Mouse (Mus musculus) testis, adult 2 months (tissue): ENCODE results near the gene Psmd12.

Experiments used
- CTCF ChIP-seq: fragments of 200-500 bp; IDR thresholded peaks from 2 replicates; pipeline ENCODE4 v1.5.1; 2012; ENCODE audit warnings: low read depth, mild to moderate bottlenecking, inconsistent platforms, low read length, moderate library complexity; ENCODE audit not compliant: control insufficient read depth, insufficient read depth, insufficient replicate concordance
- POLR2A ChIP-seq: fragments of 200-500 bp; IDR thresholded peaks from 2 replicates; pipeline ENCODE4 v1.6.1; 2012; ENCODE audit warnings: low read depth, mild to moderate bottlenecking, inconsistent platforms, low read length, moderate library complexity; ENCODE audit not compliant: control insufficient read depth

DNA sequence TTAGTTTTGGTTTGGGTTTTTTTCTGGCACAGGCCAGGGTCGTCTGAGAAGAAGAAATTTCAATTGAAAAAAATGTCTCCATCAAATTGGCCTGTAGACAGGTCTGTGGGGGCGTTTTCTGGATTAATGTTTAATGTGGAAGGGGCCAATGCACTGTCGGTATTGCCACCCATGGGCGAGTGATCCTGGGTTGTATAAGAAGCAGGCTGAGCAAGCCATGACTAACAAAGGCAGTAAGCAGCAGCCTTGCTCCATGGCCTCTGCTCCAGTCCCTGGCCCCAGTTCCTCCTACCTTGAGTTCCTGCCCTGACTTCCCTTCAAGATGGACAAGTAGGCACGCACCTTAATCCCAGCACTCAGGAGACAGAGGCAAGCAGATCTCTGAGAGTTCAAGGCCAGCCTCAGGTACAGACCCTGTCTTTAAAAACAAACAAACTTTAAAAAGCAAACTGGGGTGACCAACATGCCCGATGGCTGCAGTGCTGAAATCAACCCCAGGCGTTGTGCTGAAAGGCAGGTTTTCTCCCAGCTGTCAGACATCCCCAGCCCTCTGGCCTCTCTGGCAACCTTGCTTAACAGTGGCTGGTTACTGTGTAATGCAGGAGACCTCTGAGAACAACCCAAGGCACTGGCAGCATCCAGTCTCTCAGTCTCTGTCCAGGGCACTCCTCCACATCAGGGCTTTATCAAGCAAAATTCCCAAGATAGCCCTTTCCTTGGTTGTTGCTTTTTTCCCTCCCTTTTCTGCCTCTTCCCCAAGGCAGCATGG is 47.9 kb upstream of the Psmd12 start:
- no peak for TF ChIP-seq CTCF
- TF ChIP-seq POLR2A = no peak
